Mouse (Mus musculus) layer of hippocampus, adult 8-10 months (tissue): ENCODE measurements at regions not wholly inside any gene's neighbourhood (a gene's known extent, or its start where the extent isn't known, plus 50 kb on each side); places are given as distances from the start of the nearest gene placed in this dataset.
A peak's percentile ranks its signal among the peaks of the same experiment; 100 is the strongest.

Experiments
- DNase-seq, 2 experiments: peaks; one replicate each; pipeline ENCODE4 v3.0.0; 2022; ENCODE audit warnings: low spot score in 2 of 2

DNA sequence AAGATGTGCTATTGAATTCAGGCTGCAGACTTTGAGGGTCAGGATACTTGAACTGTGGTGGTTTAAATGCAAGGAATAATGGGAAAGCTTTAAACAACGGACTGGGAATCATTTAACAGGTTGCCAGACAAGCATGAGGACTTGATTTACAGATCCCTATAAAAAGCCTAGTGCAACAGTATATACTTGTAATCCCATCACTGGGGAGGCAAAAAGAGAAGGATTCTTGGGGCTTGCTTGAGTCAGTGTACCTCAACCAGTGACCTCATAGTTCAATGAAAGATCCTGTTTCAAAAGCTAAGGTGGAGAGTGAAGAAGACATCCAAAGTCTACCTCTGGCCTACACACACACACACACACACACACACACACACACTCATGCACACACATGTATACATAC is 99.8 kb downstream of the Lrrn1 start:
- DNase-seq: no peak

DNA sequence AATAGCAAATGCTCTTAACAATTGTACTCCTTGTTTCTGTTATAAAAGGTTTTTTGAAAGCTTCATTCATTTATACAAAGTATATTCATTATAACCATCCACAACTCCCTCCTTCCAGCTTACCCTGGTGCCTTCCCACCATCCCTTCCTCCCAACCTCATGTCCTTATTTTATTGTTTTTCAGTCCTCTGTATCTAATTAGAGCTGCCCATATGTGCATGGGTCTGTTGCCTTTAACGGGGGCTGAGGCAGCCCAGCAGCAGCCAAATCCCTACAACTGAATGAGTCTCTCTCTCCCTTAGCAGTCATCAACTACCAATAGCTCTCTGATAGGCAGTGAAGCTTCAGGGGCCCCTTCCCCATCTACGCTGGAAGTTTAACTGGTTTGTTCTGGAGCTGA is 116.2 kb downstream of the Lrrn1 start:
- peak; percentile 55 to 63 for DNase-seq

DNA sequence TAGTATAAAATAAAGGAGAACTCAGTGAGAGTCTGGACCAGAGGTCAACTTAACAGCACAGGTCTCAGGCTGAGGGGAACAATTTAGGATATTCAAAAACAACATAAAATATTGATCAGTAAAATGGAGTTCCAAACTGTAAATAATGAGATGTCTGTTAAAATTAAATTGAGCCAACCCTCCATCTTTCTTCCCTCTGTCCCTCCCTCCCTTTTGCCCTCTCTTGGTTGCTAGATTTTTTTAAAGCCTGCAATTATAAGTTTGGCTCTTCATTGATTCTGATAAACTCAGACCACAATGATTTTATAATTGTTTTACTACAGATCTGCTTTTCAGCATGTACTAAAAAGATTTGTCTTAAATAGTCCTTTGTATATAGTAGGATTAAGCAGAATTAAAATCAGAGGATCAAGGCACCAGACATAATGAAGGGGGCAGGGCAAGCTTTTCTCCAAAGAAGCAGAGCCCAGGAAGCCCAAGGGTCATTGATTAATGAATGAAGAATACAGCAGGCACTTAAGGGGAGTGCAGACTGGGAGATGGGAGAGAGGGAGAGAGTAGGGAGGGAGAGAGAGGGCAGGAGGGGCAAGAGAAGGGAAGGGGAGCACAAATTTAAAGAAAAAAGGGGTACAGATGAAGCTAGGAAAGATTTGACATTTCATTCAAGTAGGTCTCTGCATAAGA is 124.4 kb downstream of the Lrrn1 start:
- no peak for DNase-seq

DNA sequence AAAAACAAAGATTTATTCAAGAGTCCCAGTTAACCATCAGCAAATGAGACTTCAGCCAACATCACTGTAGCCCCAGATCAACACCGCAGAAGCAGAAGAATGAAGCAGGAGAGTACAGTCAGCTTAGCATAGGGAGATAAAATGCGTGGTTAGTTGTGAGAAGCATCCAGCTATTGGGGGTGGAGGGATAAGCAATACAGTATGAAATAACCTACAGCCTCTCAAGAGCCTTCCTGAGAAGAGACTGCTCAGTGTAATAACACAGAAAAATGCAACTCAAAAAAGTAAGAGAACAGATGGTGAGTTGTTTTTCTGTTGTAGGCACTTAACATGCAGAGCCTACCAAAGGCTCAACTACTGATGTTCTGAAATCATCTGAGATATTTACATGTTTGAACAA is 128.2 kb downstream of the Lrrn1 start:
- no peak for DNase-seq

DNA sequence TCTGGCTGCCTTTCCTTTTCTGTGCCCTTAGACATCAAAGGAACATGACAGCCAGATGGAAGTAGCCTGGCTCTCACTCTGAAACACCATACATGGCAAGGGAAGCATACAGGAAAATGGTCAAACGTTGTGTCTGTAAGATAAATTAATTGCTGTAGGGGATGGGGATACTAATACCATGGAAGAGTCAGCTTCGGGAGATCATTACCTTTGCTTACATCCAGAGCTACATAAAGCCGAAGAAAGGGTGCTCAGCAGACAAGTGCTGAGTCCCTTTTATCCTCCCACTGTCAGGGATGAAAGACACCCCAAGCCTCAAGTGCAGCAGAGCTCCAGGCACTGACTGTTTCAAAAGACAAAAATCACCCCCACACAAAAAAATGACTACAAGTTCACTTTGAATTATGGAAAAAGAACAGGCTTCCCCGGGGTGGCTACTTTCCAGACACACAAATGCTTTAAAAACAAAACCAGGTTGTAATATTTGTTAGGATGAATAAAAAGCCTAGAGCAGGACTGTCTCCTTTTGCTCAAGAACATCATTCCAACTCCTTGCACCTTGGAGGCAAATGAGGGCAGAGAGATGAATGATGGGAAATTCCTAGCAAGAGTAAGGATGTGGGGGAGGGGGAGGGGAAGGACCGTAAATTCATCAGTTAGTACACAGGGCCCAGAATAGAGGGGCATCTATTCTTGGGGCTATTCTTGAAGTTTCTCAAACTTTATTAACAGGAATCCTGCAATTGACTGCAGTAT is 131.6 kb downstream of the Lrrn1 start:
- no peak for DNase-seq

DNA sequence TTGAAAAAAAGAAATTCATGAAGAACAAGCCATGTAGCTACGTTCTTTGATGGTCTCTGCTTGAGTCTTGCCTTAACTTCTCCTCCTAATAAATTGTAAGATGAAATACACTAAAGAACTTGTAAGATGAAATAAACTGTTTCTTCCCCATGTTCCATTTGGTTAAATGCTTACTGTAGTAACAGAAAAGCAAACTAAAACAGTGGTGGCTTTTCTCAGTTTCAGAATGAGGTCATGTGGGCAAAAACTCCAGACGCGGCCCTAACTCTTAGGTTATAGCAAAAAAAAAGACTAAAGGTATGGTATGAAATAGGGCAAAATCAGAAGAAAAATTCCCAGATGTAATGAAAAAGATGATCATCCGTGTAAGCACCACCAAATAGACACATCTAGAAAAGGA is 169.7 kb downstream of the Lrrn1 start:
- DNase-seq: no peak

DNA sequence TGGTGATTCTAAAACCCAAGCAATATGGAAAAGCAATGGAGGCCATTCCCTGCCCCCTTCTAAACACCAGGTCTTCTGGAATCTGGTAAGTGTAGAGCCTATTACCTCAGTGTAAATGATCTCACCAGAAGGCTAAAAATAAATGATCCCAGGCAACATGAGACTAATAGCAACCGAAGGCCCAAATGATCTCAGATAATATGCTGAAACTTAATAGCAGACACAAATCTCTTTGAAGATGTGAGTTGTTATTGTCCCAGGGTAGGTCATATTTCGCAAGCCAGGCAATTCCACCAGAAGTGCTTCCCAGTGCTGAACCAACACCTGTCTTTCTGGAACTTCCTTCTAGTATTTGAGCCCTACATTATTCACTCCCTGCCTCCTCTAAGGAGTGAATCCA is 178.6 kb downstream of the Lrrn1 start:
- no peak for DNase-seq

DNA sequence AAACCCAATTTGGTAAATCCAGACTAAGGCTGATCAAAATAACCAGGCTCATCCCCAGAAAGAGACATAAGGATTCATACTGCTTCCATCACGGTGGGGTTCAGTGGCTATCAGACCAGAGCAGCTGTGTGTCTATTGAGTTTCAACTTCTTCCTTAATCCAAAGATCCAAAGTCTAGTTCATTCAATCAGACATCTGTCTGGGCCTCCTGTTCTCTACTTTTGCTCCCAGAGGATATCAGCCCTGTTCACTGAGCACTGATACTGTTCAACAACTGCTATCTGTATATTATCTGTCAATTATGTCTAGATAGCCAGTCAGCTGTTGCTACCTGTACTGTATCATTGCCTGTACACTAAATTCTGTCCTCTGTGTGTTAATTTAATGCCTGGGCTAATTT is 179.0 kb downstream of the Lrrn1 start:
- DNase-seq: no peak

DNA sequence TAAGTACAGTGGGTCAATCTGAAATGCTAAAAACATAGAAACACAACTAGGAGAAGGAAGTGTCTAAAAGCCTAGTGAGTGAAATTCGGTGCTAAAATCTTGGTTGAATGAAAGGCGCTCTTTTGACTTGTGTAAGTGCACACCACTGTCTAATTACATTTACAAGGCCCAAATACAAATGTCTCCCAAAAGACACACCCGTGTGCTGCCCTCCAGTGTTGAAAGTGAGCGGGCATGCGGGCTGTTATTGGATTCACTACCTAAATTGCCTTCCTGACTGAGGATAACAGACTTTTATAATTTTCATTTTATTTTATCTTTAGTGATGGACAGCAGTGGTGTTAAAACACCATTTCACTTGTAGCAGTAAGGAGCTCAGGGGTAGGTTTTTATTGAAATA is 180.8 kb downstream of the Lrrn1 start:
- DNase-seq: peak in 1 of 2 experiments; percentile 39

DNA sequence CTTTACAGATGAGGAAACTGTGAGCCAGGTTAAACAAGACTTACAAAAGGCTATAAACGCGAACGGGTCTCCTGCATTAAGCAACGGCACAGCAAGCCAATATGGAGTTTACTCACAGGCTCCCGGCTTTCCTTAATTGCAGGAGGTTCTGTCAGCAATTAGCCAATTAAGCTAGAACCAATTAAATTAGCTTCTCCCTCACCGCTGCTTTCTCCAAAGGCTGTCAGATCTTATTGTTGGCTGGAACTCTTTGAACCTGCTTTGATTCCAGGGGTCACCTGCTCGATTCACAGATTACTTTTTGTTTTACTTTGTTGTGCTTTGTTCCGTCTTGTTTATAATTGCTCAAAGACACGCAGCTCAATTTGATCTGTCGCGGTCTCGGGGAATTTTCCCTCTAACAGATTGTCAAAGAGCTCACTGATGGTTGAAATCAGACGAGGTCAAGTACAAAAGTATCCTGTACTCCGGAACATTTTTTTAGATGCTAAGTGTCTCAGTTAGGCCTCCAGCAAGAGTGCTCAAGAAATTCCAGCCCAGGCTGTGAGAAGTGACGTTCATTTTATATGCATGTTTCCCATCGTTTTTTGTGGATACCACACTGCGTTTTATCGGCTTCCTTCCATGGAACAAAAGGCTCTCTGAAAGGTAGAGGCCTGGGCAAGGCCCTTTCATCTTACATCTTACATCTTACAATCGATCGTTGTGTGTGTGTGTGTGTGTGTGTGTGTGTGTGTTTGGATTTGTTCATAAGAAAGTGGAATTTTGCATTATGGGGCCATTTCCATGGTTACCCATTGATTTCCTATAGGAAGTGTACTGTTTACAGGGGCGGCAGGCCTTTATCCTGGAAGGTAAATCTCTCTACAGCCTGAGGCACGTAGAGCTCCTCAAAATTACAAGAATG is 181.9 kb downstream of the Lrrn1 start:
- DNase-seq: no peak

DNA sequence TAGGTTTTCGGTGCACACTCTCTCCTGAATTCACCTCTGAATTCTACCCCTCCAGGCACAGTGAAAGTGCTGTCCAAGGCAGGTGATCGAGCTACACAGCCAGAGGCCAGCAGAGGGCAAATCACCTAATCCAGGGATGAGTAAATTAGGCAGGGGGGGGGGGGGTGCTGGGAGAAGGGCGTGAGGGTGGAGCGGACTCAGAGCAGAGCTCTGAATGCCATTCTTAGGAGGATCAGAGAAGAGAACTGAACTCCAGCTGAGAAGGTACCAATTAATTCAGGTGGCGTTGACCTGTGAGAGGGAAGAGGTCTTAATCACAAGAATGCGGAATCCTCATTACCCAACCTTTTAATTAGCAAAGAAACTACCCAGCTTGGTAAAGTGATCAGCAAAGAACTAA is 183.5 kb downstream of the Lrrn1 start:
- no peak for DNase-seq

DNA sequence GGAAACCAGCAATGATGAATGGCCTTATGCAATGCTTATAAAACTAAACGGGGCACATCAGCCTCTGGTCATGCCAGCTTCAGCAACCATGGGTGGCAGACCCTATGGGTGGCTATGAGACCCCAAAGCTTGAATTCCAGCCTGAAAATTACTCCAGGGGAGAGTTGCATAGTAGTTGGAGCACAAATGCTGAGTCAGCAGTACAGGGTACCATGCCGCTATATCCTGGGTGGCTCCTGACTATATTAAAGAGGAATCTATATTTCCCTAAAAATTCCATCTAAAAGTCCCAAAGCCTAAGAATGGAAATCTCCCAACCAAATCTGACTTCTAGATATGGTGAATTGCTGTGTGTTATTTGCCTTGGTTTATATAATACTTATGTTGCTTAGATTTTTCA is 187.6 kb downstream of the Lrrn1 start:
- no peak for DNase-seq

DNA sequence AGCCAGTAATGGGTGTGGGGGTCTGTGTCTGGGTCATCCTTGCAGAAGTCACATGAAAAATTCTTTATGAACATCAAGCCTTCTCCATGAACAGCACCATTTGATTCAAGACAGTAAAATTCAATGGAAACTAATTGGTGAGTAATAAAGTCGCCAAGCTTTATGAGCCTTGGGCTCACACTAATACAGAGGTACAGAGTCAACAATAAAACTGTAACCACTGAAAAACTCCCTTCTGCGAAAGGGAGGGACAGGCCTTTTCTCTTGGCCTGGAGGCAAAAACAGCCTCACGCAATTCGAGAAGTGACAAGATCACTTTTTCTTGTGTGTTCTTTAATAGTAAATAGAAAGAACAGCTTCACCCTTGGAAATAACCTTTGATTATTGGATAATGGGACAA is 200.7 kb downstream of the Lrrn1 start:
- no peak for DNase-seq

DNA sequence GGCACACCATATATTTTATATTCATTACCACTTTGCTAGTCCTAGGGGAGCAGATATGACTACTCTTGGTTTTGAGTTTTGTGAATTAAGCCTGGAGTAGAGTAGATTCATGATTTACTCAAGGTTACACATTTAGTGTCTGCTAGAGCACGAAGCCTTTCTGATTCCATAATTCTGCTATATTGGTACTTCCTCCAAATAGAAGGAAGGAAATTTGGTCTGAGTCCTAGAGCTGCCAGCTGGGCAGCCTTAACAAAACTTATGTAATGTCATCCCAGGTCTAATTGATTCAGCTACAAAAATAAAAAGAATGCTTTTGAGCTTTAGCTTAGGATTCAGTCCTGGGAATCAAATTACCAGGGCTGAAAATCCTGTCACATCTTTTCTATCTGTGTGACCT is 205.2 kb downstream of the Lrrn1 start:
- no peak for DNase-seq

DNA sequence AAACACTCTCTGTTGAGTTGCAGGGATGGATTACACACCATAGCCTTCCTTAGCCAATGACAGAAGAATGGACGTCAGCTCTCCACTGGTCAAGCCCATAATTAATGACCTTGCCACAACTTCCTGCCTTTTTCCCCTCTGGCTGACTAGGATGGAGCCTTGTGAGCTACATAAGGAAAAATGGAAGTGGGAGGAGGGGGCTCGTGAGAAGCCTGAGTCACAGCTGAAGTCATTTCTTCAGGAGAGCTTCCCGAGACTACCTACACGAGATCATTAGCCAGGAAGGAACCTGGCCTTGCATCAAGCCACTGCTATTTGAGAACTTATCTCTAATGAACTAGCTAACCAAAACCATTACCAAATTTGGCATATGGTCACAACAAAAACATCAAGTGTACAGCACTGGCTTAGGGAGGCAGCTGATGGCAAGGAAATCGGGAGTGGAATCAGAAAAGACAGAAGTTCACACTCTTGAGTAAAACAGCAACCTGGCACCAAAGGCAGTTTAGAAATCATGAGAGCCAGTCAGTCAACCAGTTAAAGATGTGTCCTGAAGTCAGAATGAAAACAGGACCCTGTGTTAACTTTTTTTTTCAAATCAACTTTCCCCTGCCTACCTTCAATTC is 219.7 kb downstream of the Lrrn1 start:
- no peak for DNase-seq

DNA sequence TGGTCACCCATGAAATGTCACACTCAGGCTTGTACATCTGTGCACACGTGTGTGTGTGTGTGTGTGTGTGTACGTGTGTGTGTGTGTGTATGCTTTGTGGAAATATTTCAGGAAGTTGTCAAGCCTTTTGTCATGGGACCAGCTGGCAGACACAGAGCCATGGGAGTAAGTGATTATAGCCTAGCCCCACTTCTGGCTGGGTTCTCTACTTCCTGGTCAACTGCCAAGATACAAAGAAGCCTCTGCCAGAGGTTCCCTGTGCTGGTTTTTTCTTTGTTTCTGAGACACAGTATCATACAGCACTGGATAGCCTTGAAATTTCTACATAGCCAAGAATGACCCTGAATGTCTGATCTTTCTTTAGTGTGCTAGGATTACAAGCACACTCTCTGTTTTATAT is 220.2 kb downstream of the Lrrn1 start:
- no peak for DNase-seq

DNA sequence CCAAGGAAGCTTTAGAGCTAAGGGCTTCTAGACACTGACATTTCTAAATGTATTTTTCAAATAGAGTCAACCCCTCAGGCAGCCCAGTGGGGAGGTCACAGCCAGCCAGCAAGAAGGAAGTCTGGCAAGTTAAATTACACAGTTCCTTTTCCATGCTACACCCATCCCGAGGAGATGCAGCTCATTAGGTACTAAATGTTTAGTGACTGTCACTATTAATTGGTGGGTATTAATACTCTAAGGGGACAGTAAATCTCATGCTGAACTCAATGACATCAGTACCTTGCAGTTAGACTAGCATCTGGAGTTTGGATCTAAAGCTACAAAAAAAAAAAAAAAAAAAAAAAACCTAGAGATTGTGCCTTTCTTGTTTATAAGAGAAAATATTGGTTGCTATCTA is 222.6 kb downstream of the Lrrn1 start:
- no peak for DNase-seq

DNA sequence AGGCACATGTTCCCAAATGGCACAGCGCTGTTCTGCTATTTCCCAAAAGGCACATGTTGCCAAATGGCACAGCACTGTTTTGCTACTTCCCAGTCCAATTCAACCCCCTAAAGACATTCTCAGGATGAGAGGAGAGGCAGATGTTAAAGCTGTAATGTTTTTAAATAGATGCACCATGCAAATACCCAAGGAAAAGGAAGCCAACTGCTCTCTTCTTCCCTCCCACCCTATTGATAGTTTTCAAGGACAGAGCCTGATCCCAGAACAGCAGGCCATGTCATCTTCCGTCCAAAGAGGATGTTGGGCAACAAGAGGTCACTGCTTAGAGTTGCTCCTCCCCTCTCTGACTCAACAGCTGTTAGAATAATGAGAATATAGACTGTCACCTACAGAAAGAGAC is 225.6 kb downstream of the Lrrn1 start:
- no peak for DNase-seq

DNA sequence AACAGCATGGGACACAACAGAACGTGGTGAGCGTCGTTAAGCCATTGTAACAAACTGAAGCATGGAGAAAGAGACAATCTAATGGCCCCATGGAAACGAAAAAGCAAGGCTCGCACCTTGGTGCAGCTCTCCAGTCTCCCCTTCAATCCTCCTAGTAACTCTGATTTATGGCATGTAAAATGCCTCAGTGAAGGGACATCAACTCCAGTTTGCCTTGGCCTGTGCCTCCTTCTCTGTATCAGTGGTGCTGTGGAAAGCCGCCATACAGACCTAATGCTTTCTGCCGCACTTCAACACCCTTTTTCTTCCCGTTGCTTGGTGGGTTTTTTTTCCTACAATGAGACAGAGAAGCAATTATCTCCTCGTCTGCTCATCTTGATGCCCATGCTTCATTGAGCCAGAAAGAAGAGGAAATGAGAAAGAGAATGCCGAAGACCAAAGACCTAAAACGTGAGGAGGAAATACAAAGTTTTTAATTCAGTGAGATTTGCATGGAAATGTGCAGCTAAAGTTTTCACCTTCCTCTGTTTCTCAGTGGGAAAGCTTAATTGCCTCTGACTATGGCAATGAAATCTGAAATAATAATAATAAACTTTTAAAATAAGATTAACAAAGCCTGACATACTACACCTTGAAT is 241.4 kb downstream of the Lrrn1 start:
- no peak for DNase-seq

DNA sequence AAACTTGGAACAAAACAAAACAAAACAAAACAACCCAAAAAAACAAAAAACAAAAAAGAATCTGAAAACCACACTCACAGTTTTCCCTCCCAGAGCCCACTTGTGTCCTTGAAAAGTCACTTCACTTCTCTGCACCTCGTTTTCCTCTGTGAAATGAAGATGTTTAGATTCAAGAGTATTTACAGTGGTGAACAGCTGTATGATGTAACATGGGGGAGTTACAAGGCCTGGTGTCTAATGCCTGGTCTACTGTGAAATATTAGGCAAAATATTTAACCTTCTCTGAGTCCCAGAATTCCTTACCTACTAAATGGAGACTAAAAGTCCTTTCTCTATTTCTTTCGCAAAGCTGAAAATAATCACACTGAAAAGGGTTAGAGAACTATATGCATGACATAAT is 255.4 kb downstream of the Lrrn1 start:
- no peak for DNase-seq

DNA sequence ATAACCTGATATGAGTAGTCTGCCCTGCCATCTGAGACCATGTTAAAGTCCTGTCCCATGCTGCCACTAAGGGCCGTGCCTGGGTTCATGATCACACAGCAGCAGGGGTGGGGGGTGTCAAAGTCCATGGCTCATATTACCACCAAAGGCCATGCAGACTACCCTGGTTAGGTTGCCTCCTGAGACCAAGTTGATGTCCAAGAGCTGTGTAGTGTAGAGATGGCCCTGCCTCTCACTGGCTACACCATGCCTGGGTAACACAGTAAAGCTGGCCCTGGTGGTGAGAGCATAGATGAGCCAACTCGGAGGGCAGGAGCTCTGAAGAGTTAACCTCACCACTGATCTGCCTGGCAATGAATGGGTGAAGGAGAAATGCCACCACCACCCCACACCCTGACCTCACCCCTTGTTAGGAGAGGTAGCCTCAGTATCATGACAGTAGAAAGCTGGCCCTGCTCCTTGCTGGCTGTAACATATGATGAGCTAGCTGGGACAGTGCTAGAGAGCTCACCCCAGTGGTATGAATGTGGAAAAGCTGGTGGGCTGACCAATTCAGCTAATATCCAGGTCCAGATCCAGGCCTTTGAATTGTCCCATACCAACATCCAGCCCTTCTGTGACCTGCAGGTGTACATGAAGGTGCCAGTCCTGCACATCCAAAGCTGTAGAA is 258.8 kb downstream of the Lrrn1 start:
- no peak for DNase-seq
